Comparison of ENCODE assay signal across 8 mouse cellular contexts in genomic region chr4:136648922-136649479, GRCm38 (mm10). TPM values are rescaled to one million over a fixed set of nuclear protein-coding genes. Genes with fewer than 3 reads are reported as not detected.
A peak's percentile ranks its signal among the peaks of the same experiment; 100 is the strongest.
DNase-seq lines count a peak whose midpoint lies in the region; ATAC-seq and TF ChIP-seq lines count a peak whose summit lies in the region.

No protein-coding gene starts in this region.

- peak; percentile 85 for DNase-seq in 3T3-L1 (ENCODE audit: low read depth, low spot score)
- DNase-seq in adrenal gland, postnatal 10 days: peak; percentile 93
- DNase-seq in heart, adult 9 months (ENCODE audit: low spot score in 2 of 2): peak; percentile 24 to 44
- peak; percentile 51 to 72 for DNase-seq in natural killer cell, adult 2 months (ENCODE audit: low spot score in 2 of 2)
- peak; percentile 88 for DNase-seq in stomach, postnatal 0 days (ENCODE audit: low spot score)

- H3K27ac ChIP-seq in embryonic facial prominence, embryonic 12.5 days: peak overlapping the region; percentile 69
- H3K27ac ChIP-seq in kidney, embryonic 15.5 days: peak overlapping the region; percentile 63
- peak overlapping the region; percentile 67 for H3K27ac ChIP-seq in limb, embryonic 15.5 days
- peak overlapping the region; percentile 30; the same call in 1 of the 2 replicates for H3K27ac ChIP-seq in stomach, postnatal 0 days (replicated peaks)

- no peak for TF ChIP-seq EP300 in stomach, postnatal 0 days (optimal IDR thresholded peaks at IDR 0.05)

- H3K27me3 ChIP-seq in embryonic facial prominence, embryonic 12.5 days: no peaks in the 10 kb centered on the region
- no peaks in the 10 kb centered on the region for H3K27me3 ChIP-seq in kidney, embryonic 15.5 days
- H3K27me3 ChIP-seq in limb, embryonic 15.5 days: no peaks in the 10 kb centered on the region
- H3K27me3 ChIP-seq in stomach, postnatal 0 days (ENCODE audit: control insufficient read depth, insufficient read depth, low read length): no peaks in the 10 kb centered on the region

- H3K4me3 ChIP-seq in embryonic facial prominence, embryonic 12.5 days: no peak overlapping the region
- H3K4me3 ChIP-seq in kidney, embryonic 15.5 days (replicated peaks): peak overlapping the region; percentile 6; the same call in 1 of the 2 replicates
- H3K4me3 ChIP-seq in limb, embryonic 15.5 days: 0 out of 2 replicates have a peak overlapping the region, but pooled peaks have one; percentile 11
- no peak overlapping the region for H3K4me3 ChIP-seq in stomach, postnatal 0 days (ENCODE audit: low read depth, low read length)

- H3K9ac ChIP-seq in embryonic facial prominence, embryonic 12.5 days: no peak overlapping the region
- no peak overlapping the region for H3K9ac ChIP-seq in kidney, embryonic 15.5 days
- no peak overlapping the region for H3K9ac ChIP-seq in limb, embryonic 15.5 days
- H3K9ac ChIP-seq in stomach, postnatal 0 days (ENCODE audit: low read length): no peak overlapping the region

- H3K36me3 ChIP-seq in embryonic facial prominence, embryonic 12.5 days: peaks cover 4% of the 10 kb centered on the region; the same call in 1 of the 2 replicates
- H3K36me3 ChIP-seq in kidney, embryonic 15.5 days: no peaks in the 10 kb centered on the region; the same call in 1 of the 2 replicates
- H3K36me3 ChIP-seq in limb, embryonic 15.5 days: peaks cover 3% of the 10 kb centered on the region; the same call in 1 of the 2 replicates
- H3K36me3 ChIP-seq in stomach, postnatal 0 days (ENCODE audit: control insufficient read depth, insufficient read depth, low read length): no peaks in the 10 kb centered on the region

- H3K4me2 ChIP-seq in embryonic facial prominence, embryonic 12.5 days (replicated peaks): peak overlapping the region; percentile 37
- H3K4me2 ChIP-seq in kidney, embryonic 15.5 days: peak overlapping the region; percentile 50
- H3K4me2 ChIP-seq in limb, embryonic 15.5 days: peak overlapping the region; percentile 37
- H3K4me2 ChIP-seq in stomach, postnatal 0 days (replicated peaks; ENCODE audit: low read depth): peak overlapping the region; percentile 45

- peaks cover 21% of the 10 kb centered on the region for H3K4me1 ChIP-seq in embryonic facial prominence, embryonic 12.5 days
- H3K4me1 ChIP-seq in kidney, embryonic 15.5 days: peaks cover 37% of the 10 kb centered on the region
- H3K4me1 ChIP-seq in limb, embryonic 15.5 days: peaks cover 28% of the 10 kb centered on the region
- H3K4me1 ChIP-seq in stomach, postnatal 0 days (replicated peaks; ENCODE audit: control insufficient read depth, insufficient read depth): no peaks in the 10 kb centered on the region; the same call in 1 of the 2 replicates

- H3K9me3 ChIP-seq in embryonic facial prominence, embryonic 12.5 days: no peaks in the 10 kb centered on the region
- 0 out of 2 replicates have a peak, but pooled peaks cover 4% of the 10 kb centered on the region for H3K9me3 ChIP-seq in kidney, embryonic 15.5 days (replicated peaks)
- no peaks in the 10 kb centered on the region for H3K9me3 ChIP-seq in limb, embryonic 15.5 days
- H3K9me3 ChIP-seq in stomach, postnatal 0 days (ENCODE audit: control insufficient read depth, low read length): no peaks in the 10 kb centered on the region

- peak; percentile 98 for TF ChIP-seq CTCF in stomach, postnatal 0 days (IDR thresholded peaks at IDR 0.05; ENCODE audit: low read depth)

- peak; percentile 54; the same call in 1 of the 2 replicates for ATAC-seq in embryonic facial prominence, embryonic 12.5 days (ENCODE audit: insufficient number of reproducible peaks, insufficient read depth, low FRiP score, low TSS enrichment)
- peak; percentile 72 for ATAC-seq in kidney, embryonic 15.5 days (replicated peaks; ENCODE audit: low FRiP score)
- ATAC-seq in limb, embryonic 15.5 days (ENCODE audit: insufficient number of reproducible peaks, low FRiP score, low TSS enrichment, low read depth): no peak
- peak; percentile 63; the same call in 1 of the 2 replicates for ATAC-seq in stomach, postnatal 0 days (ENCODE audit: low FRiP score, low TSS enrichment)

- 8% methylated on average over 11 of the region's 11 CpGs for WGBS in embryonic facial prominence, embryonic 12.5 days
- WGBS in kidney, embryonic 15.5 days: 4% methylated on average over 11 of the region's 11 CpGs
- 15% methylated on average over 11 of the region's 11 CpGs for WGBS in limb, embryonic 15.5 days
- 7% methylated on average over 11 of the region's 11 CpGs for WGBS in stomach, postnatal 0 days

RNA-seq across cellular contexts. Expression of gene Lactbl1, which starts 26.6 kb away (rescaled TPM):
- not detected for total RNA-seq in adrenal gland, postnatal 10 days (2021)
- not detected in 2 replicates for polyA plus RNA-seq in embryonic facial prominence, embryonic 12.5 days (2016; fragmentation: Nextera tagmentation; extraction: Ambion mirVana)
- polyA plus RNA-seq in kidney, embryonic 15.5 days (2015; fragmentation: Nextera tagmentation; extraction: Ambion mirVana): not detected in 2 replicates
- polyA plus RNA-seq in limb, embryonic 15.5 days (2015; fragmentation: Nextera tagmentation; extraction: Ambion mirVana): not detected in 2 replicates
- polyA plus RNA-seq in stomach, postnatal 0 days (2015; fragmentation: Nextera tagmentation; extraction: Ambion mirVana): not detected in 2 replicates

RNA-seq across cellular contexts. Expression of gene Tex46, which starts 38.8 kb away (rescaled TPM):
- total RNA-seq in adrenal gland, postnatal 10 days (2021): not detected
- polyA plus RNA-seq in embryonic facial prominence, embryonic 12.5 days (2016; fragmentation: Nextera tagmentation; extraction: Ambion mirVana): not detected in 2 replicates
- not detected in 2 replicates for polyA plus RNA-seq in kidney, embryonic 15.5 days (2015; fragmentation: Nextera tagmentation; extraction: Ambion mirVana)
- polyA plus RNA-seq in limb, embryonic 15.5 days (2015; fragmentation: Nextera tagmentation; extraction: Ambion mirVana): not detected in 2 replicates
- polyA plus RNA-seq in stomach, postnatal 0 days (2015; fragmentation: Nextera tagmentation; extraction: Ambion mirVana): not detected in 2 replicates

RNA-seq across cellular contexts. Expression of gene Kdm1a, which starts 46.5 kb away (rescaled TPM):
- 10 to 100 TPM; 40.7 to 52.3 TPM for total RNA-seq in adrenal gland, postnatal 10 days (2021)
- polyA plus RNA-seq in embryonic facial prominence, embryonic 12.5 days (2016; fragmentation: Nextera tagmentation; extraction: Ambion mirVana): 76.9 and 79.9 TPM in 2 replicates
- polyA plus RNA-seq in kidney, embryonic 15.5 days (2015; fragmentation: Nextera tagmentation; extraction: Ambion mirVana): 39.9 and 43.7 TPM in 2 replicates
- 26.8 and 34.8 TPM in 2 replicates for polyA plus RNA-seq in limb, embryonic 15.5 days (2015; fragmentation: Nextera tagmentation; extraction: Ambion mirVana)
- 13.8 and 15.1 TPM in 2 replicates for polyA plus RNA-seq in stomach, postnatal 0 days (2015; fragmentation: Nextera tagmentation; extraction: Ambion mirVana)

Comparison
In these comparisons a context has a peak if more than half of its experiments do, and no peak if none do; other contexts are left out.
1. DNase-seq: peak in every context shown above with its lines; median percentile 93 in adrenal gland, postnatal 10 days; 88 in stomach, postnatal 0 days; 85 in 3T3-L1; 62 in natural killer cell, adult 2 months; 34 in heart, adult 9 months.
2. H3K4me3 ChIP-seq: peak in kidney, embryonic 15.5 days (single experiment) and limb, embryonic 15.5 days (single experiment); none in embryonic facial prominence, embryonic 12.5 days (single experiment) and stomach, postnatal 0 days (single experiment).
3. Peak in every context shown above with its lines, with median percentiles within 50 percentile points of each other: H3K27ac ChIP-seq and H3K4me2 ChIP-seq.